Mouse (Mus musculus) ES-Bruce4 (cell line): ENCODE measurements at regions not wholly inside any gene's neighbourhood (a gene's known extent, or its start where the extent isn't known, plus 50 kb on each side); places are given as distances from the start of the nearest gene placed in this dataset.

Source experiments
- EP300 ChIP-seq: IDR thresholded peaks from 2 replicates; pipeline ENCODE4 v1.6.1; 2011; ENCODE audit warnings: low read depth, low read length; ENCODE audit not compliant: insufficient read depth
- POLR2A ChIP-seq: IDR thresholded peaks from one replicate; pipeline ENCODE4 v1.8.1; 2011; ENCODE audit warnings: low read length; ENCODE audit not compliant: insufficient read depth

- TF ChIP-seq POLR2A (no peak), EP300 (no peak)
These were observed 293.5 kb upstream of the Camk1g start for GRCm38 (mm10) chr1:193663587-193663986.
